Mouse (Mus musculus): ENCODE measurements around the gene Smox.

The Smox gene

DNA sequence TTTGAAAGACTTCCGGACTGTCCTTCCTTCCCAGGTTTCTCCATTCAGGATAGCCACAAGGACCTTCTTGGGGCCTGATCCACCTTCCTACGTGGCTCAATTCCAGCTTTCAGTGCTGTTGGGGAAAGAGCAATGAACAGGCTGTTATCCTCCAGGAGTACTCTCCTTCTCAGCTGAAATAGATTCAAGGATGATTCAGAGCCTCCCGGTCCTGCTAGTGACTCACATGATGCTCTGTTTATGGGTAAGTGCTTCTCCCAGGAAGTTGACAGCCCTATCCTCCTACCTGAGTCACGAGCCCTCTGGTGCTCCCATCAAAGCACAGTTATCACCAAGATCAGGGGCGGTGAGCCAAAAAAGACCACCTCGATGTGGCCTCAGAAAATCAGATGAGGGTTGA lies 7.1 kb upstream of the Smox start:
- DNase-seq (ENCODE audit: low read depth, low spot score) = peak; percentile 80

DNA sequence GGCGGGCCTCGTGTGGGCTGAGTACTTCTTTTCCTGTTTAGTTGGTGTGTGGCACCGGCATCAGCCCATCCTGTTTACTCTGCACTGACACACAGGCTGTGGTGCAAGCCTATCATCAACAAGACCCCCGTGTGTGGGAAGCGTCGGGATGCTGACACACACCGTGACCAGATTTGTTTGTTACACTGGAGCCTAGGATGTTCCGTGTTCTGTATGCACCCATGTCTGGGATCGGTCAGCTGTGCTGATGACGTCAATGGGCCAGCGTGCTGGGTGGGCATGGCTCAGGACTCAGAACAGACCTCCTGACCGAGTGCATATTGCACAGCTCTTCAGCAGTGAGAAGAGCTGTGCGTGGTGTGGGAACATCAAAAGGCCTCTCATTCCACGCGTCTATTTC lies 6.2 kb upstream of the Smox start:
- no peak for DNase-seq (ENCODE audit: low read depth, low spot score)

DNA sequence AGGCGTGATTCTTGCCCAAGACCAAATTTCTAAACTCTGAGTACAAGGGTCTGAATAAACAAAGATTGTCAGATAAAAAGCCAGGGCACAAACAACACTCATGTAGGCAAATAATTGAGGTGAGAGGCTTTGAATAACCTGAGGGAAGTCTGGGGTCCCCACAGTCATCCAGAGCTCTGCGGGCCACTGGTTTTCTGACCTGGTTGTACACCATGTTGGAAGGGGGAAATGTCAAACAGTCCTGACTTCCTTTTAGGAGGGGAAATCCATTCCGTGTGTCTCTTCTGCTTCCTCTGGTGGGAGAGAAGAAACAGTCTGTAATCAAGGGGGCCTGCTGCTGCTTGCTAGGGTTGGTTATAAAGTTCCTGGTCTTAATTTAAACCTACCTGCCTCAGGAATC lies 5.2 kb upstream of the Smox start:
- DNase-seq (ENCODE audit: low read depth, low spot score) = no peak

DNA sequence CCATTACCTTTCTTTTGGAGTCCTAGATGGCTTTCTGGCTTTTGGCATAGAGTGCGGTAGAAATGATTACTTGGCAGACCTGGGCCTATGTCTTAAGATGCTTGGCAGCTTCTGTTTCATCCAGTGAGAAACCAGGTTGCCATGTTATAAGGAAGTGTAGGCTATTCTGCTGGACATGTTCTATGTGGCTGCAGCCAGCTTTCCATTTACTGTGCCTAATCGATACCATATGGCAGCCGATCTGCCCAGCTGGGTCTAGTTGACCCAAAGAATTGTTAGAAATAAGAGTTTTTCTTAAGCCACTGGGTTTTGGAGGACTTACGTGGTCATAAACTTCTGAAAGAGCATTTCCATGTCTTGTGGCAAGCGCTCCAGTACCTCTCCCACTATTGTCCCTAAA lies 4.0 kb upstream of the Smox start:
- peak; percentile 38 for DNase-seq (ENCODE audit: low read depth, low spot score)

DNA sequence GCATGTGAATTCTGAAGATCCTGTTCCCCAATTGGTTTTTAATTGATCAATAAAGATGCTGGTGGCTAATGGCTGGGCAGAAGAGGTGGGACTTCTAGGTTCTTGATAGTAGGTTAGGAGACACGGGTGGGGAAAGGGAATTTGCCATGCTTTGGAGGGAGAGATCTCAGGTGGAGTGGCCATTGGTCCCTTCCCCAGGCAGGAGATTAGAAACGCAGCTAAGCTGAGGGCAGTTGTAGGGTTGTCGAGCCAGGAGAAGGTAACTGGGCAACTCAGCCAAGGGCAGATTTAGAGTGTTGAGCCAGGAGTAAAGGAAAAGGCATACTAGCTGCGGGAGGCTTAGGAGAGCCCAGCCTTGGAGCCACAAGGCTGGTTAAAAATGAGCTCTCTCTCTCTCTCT lies 3.0 kb upstream of the Smox start:
- no peak for DNase-seq (ENCODE audit: low read depth, low spot score)

DNA sequence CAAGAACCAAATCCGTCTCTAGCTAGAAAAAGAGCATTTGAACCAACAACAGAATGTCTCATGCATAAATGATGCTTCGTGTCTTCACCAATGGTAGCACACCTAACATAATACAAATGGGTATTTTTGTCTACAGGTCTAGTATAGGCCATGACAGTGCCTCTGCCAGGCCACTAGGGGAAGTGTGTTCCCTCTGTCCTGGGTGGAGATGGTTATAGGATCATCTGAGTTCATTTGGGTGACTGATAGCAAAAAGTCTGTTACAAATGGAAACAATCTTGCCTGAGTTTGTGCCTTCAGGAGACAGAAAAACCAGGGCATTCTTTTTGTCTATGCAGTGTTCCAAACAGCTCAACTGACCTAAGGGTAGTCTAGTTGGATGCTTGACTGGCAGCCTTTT lies 2.4 kb upstream of the Smox start:
- DNase-seq (ENCODE audit: low read depth, low spot score) = no peak

DNA sequence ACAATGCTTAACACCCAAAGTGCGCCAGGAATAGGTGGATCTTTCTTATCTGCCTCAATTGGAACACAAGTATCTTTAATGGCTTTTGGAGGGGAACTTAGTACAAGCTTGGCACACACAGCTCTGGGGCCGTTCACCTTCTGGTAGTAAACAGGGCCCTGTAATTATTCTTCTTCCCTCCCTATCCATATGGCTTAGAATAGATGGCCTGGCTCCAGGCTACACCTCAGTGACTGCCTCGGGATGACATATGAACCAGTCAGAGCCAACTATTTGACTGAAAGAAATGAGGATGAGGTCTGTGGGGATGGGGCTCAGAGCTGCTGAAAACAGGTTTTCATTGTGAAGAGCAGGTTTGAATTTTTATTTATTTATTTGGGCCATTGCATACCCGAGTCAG lies 1.7 kb upstream of the Smox start:
- no peak for DNase-seq (ENCODE audit: low read depth, low spot score)

DNA sequence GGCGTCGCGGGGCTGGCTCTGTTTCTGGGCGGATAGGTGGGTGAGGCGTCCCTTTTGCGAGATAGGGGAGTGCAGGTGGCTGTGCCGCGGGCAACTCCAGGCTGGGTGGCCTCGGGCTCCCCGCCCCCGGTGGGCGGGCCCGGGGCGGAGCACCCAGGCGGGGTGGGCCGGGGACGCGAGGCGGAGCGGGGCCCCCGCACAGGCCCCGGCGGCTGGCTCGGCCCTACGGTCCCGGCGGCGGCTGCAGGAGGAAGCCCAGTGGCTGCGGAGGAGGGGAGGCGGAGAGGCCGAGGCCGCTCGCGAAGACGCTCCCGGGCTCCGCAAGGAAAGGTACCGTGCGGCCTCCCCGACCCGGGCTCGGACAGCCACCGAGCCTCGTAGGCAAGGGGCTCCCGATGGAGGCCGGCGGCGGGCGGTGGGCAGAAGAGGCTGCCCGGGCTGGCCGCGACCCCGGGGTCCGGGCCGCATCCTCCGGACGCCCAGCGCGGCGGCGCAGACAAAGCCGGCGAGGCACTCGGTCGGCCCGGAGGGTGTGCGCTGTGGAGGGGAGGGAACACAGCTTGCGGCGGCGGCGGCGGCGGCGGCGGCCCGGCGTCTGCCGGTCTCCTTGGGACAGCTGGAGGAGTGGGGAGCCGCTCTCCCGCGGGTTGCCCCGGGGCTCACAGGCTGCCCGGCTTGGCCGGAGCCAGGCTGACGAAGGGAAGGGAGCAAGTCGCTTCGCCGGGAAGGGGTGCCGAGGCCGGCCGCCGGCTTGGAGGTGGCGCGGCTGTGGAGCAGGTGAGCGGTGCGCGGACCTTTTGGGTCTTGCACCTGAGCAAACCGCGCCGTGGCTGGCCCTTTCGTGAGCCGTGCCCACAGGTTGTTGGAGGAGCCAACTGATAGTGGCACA lies 655 bp downstream of the Smox start:
- DNase-seq (ENCODE audit: low read depth, low spot score) = peak; percentile 34

DNA sequence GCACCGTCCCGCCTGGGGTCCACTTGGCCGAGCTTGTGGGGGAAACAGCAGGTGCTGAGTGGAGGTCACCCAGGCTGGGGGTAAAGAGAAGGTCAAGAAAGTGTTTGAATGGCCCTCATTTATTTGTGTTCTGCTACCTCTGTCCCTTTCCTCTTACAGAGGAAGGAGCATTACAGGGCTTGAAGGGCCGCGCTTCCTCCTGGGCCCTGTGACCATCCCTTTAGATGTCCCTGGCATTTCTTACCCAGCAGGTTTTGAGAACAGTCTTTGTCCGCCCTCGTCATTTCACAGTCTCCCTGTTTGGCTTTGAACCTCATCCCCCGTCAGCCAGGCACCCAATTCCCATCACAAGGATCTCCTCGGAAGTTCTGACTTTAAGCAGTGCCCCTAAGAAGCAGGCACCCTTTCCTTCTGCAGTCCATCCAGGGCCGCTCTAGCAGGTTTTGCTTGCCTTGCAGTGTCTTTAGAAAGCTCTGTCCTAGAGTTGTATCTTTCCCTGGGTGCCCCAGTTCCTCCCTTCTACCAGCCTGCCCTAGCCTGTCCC lies 1.4 kb downstream of the Smox start:
- DNase-seq (ENCODE audit: low read depth, low spot score) = no peak

DNA sequence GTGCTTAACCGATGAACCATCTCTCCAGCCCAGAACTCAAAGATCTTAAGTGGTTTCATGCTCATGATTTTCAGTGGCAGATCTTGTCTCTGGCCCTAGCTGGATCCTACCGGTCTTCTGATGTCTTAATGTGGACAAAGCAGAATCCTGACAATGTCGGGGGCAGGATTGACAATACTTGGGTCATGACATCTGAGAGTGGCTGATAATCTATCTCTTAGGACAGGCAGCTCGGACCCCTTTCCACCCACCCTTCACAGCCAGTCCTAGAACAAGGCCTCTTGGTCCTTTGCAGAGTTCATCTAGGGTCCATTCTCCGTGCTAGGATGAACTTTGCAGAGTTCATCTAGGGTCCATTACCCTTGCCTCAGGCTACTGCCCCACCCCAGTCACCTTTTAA lies 2.1 kb downstream of the Smox start:
- no peak for DNase-seq (ENCODE audit: low read depth, low spot score)

DNA sequence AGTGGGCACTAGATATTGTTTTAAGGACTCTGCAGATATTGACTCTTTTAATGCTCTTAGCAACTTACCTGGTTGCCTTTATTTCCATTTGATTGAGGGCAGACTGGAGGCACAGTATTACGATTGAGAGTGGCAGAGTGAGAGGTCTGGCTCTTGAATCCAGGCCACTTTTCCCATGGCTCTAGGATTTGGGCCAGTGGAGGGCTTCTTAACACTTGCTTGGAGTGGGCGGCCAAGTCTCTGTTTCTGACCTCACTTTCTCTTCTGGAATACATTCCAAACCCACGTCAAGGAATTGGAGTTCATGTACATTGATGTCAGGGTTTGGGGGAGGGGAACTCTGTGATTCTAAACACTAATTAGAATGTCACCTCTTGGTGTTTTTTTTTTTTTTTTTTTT lies 4.0 kb downstream of the Smox start:
- DNase-seq (ENCODE audit: low read depth, low spot score) = no peak

DNA sequence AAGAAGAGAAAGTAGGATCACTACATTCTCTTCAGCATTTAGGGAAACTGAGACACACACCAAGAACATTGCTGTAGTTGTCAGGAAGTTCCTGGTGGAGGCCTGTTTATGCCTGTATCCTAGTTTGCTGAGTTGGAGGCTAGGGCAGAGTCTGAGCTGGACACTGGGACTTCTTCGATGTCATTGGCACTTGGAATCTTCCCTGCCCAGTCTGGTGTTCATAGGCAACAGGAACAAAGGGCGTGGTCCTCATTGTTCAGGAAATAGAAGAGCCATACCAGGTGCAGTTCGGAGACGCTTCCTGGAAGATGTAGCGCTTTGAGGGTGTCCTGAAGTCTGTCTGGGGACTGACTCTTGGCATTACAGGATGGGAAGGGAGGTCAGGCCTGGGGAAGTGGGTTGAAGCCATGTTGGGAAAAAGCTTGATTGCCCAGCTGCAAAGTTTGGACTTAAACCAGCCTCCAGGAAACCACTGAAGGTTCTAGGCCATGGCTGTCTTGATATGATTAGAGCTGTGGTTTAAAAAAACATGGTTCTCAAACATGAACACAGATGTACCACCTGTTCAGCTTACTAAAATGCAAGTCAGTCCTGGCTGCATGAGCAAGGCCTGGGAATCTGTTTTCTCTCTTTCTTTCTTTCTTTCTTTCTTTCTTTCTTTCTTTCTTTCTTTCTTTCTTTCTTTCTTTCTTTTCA lies 5.0 kb downstream of the Smox start:
- DNase-seq (ENCODE audit: low read depth, low spot score) = no peak

DNA sequence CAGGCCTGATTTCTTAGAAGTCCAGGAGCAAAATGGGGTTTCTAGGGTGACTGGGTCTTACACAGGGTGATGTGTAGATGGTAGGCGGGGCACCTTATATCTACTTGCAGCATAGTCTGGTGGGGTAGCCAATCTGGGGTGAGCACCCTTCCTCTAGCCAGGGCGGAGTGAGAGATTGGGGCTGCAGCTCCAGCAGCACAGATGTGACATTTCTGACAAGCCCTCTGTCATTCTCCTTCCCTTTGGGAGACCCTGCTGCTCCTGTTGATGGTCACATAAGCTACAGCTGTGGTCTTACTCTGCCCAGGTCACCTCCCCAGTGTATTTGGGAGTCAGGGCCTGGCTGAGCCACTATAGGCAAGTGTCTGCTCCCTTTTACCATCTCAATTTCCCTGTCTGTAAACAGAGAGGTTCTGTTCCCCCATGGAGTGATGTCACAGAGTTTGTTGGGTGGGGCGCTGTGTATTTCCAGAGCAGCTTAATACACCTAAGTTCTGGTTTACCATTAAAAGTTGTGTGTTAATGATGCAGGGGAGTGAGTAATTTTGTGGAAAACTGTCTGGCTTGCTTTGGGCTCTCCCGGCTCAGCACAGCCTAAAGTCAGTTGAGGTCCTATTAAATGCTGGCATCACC lies 6.0 kb downstream of the Smox start:
- no peak for DNase-seq (ENCODE audit: low read depth, low spot score)

DNA sequence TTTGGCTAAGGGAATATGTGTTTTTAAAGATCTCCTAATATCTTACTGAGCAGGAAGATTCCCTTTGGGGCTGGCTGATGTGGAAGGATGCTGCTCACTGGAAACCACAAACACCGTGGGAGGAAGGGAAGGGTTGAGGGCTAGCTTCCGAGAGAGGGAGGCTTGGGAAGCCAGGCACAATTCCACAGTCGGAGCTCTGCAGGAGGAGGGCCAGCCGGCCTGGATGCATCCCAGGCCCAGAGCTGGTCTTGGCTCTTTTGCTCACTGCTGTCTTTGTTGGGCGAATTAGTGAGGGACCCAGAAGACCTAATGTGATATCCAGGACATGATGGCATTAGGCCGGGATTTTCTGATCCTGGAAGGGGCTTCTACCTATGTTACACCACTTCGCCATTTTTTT lies 6.9 kb downstream of the Smox start:
- no peak for DNase-seq (ENCODE audit: low read depth, low spot score)

DNA sequence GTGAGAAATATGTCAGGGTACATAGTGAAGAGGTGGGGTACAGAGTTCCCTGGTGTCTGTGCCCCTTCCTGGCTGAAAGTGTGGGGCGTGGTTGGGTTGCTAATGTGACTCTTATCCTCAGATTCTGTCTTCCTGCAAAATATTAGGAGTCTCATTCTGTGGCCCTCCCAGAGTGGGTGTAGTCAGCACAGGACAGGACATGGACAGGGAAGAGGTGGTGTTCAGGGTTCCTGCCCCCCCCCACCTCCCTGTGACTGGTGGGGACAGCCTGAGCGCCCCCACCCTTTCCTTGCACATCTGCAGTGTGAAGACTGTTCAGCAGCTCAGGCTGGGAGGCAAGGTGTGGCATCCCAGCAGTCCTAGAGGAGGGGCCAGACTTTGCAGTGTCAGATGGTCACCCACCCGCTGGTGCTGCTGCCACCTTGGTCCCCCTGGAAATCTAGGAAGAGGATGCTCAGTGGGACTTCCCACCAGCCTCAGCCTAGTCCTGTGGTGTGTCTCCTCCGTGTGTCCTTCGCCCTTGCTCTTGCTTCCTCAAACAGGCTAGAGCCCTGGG lies 8.1 kb downstream of the Smox start:
- no peak for DNase-seq (ENCODE audit: low read depth, low spot score)

DNA sequence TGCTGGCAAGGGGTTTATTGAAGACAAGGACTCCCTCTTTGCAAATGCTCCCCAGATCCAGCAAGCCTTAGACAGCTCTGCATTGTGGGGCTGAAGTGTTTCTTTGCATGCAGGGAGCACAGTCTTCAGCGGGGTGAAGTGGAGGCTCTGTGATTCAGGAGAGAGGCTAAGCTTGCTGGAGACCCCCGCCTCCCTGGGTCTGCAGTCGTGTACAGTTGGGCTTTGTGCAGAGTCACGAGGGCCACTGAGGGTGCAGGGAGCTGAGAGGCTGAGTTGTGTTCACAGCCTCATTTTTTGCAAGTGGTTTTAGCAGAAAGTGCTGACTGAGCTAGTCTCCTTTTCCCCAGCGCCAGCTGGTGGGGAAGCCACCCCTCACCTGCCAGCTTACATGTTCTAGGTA lies 10.6 kb downstream of the Smox start:
- DNase-seq (ENCODE audit: low read depth, low spot score) = no peak

DNA sequence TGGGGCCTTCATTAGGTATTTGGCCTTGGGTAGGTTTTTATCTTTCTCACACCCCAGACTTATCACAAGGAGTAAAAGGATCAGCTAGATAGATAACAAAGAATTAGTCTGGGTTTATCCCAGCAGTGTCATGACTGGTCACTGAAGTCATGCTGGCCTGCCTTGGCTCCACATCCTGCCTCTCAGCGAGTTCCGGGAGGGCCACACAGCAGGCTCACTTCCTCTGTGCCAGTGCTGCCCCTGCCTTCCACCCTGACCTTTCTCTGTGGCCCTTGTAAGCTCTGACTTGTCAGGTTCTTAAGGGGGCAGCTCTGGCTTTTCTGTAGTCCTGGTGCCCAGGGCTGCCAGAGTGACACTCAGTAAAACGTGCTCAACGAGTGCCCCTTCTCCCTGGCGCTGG lies 11.3 kb downstream of the Smox start:
- no peak for DNase-seq (ENCODE audit: low read depth, low spot score)

DNA sequence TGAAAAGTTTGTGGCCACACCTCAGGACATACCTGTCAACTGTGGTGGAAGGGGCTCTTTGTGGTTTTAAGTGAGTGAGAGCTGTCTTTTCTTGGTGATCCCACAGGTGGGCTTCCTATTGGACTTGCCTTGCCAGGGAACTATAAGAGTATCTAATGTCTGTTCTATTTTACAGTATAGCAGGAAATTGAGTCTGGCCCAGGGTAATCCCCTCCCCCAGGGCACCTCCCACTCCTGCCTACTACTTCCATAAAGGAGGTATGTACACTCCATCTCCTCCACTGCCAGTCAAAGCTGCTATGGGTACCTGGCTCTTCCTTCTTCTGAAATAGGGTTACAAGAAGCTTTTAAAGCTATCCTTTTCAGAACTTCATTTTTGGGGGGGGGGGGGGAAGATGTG lies 14.1 kb downstream of the Smox start:
- DNase-seq (ENCODE audit: low read depth, low spot score) = no peak

DNA sequence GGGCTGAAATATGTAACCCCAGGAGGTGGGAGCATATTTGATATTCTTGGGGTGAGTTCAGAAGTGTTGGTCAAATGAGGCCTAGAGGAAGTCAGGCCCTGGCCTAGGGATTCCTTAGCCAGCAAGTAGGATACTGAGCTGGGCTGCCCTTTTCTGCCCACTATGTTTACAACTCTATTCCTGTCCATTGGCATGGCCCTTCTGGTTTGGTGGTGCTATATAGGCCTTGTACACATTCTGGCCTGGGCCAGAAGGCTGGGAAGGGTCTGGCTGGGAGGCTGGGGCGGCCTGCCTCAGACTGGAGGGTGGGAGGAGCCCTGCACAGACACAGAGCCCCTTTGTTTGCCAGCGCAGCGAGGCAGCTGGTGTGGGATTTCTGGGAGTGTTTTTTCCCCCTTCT lies 15.1 kb downstream of the Smox start:
- DNase-seq (ENCODE audit: low read depth, low spot score) = no peak

DNA sequence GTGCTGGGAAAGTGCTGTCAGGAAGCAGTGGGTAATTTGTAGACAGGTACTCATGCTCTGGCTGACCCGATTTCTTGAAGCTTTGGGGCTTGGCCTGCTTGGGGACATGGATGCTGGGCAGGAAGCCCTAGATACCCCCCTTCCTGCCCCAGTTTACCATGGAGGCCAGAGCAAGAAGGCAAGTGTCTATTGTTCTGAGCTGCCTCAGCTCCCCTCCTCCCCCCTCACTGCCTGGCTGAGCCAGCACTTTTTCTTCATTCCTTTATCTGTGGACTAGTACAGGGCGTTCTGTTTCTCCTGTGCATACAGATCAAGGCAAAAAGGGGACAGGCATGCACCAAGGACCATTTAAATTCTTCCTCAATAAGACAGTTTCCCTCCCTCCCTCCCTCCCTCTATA lies 17.2 kb downstream of the Smox start:
- DNase-seq (ENCODE audit: low read depth, low spot score) = no peak

DNA sequence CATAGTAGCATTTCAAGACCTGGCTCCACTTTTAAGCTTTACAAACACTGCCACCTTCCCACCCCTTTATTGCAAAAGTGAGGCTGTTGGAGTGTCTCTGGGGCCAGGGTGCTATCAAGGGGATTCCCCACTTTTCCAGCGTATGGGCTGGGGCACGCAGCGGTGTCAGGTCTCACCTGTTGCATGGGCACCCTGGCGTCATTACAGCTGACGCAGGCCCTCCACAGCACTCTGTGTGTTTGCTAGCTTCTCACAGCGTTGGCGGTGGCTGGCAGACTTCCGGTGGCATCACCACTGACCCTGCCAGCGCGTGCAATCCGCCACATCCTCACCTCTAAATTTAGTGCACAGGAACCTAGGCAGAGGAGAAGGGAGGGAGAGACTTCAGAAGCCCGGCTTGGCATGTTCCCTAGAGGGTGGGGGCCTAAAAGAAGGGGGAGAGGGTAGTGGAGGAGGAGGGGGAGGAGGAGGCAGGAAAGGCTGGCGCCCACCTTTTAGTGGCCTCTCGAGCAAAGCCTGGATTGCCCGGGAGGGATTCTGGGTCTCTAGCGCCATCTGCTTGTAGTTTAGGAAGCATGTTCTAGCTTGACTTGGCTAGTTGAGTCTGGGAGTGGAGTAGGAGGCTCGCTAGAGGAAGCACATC lies 18.5 kb downstream of the Smox start:
- peak; percentile 86 for DNase-seq (ENCODE audit: low read depth, low spot score)

DNA sequence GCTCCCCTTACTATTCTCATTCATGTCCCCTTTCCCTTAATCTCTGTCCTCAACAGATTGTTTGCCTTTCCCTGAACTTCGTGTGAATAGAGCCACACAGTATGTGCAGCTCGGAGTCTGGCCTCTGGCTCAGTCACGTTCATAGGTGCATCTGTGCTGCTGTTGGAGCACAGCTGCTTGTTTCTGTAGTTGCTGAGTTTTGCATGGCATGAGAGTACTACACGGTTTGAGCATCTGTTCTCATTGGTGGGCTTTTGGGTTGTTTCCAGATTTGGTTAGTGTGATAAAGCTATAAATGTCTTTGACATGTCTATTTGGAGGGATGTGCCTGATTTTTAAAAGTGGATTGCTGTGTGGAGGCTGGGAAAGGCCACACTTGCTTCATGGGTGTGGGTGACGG lies 19.2 kb downstream of the Smox start:
- DNase-seq (ENCODE audit: low read depth, low spot score) = no peak
